Mouse (Mus musculus) lung, embryonic 14.5 days (tissue): ENCODE results near the gene Rims1. TPM values are rescaled to one million over a fixed set of nuclear protein-coding genes. Genes with fewer than 3 reads are reported as not detected.

Experiments
- ATAC-seq: fragments of 200-750 bp; cut with Nextera tagmentation; 2 replicates; pipeline ENCODE4 v1.8.0; 2017; ENCODE audit warnings: mild to moderate bottlenecking, moderate TSS enrichment, moderate library complexity; ENCODE audit not compliant: insufficient read depth
- DNase-seq: peaks from one replicate; pipeline ENCODE4 v3.0.0-alpha.2; 2015
- H3K27ac ChIP-seq: fragments of 300-500 bp; sonication (generic); 2 replicates; pipeline ENCODE4 v1.5.1; 2014; ENCODE audit warnings: low read depth, mild to moderate bottlenecking, moderate library complexity
- H3K27me3 ChIP-seq: fragments of 300-500 bp; sonication (generic); 2 replicates; pipeline ENCODE4 v1.6.1; 2014; ENCODE audit warnings: low read length, control low read depth; ENCODE audit not compliant: insufficient read depth
- H3K36me3 ChIP-seq: fragments of 300-500 bp; sonication (generic); 2 replicates; pipeline ENCODE4 v1.6.1; 2014; ENCODE audit warnings: control low read depth; ENCODE audit not compliant: insufficient read depth
- H3K4me1 ChIP-seq: fragments of 300-500 bp; sonication (generic); 2 replicates; pipeline ENCODE4 v1.6.1; 2014; ENCODE audit warnings: antibody characterized with exemption, control low read depth; ENCODE audit not compliant: insufficient read depth
- H3K4me2 ChIP-seq: fragments of 300-500 bp; sonication (generic); 2 replicates; pipeline ENCODE4 v1.6.1; 2014; ENCODE audit warnings: mild to moderate bottlenecking
- H3K4me3 ChIP-seq: fragments of 300-500 bp; sonication (generic); 2 replicates; pipeline ENCODE4 v1.5.1; 2014; ENCODE audit warnings: low read depth, low read length
- H3K9ac ChIP-seq: fragments of 300-500 bp; sonication (generic); 2 replicates; pipeline ENCODE4 v1.6.1; 2014
- H3K9me3 ChIP-seq: fragments of 300-500 bp; sonication (generic); 2 replicates; pipeline ENCODE4 v1.6.1; 2016; ENCODE audit warnings: low read depth, low read length, control low read depth
- CTCF ChIP-seq: IDR thresholded peaks from 2 replicates; pipeline ENCODE4 v1.5.1; 2016; ENCODE audit warnings: antibody characterized with exemption, low read depth
- WGBS: fragments of 180-500 bp; shearing (Covaris S2); extraction: QIAGEN DNeasy Blood & Tissue Kit; methylation state at CpG from one replicate; pipeline ENCODE4 v1.1.7; 2014; 5-methylcytosine and 5-hydroxymethylcytosine counted together
- polyA plus RNA-seq: library from polyadenylated mRNA; unstranded; fragments of >200 nt; fragmentation: Nextera tagmentation; extraction: Ambion mirVana; gene quantifications from 2 replicates; pipeline ENCODE4 v1.2.1, GENCODE M21; 2014

Rims1 gene
- polyA plus RNA-seq, 1 experiment from 2014 or later: 3.3 TPM

GRCm38 (mm10) chr1:22377062-22377461 lies 428.7 kb downstream of the Rims1 start:
- H3K9ac ChIP-seq: no peak overlapping the region
- H3K9me3 ChIP-seq: no peaks in the 10 kb centered on the region
- no peak overlapping the region for H3K4me2 ChIP-seq
- 58% methylated on average over 6 of the region's 6 CpGs for WGBS
- no peak overlapping the region for H3K27ac ChIP-seq
- H3K27me3 ChIP-seq: no peaks in the 10 kb centered on the region
- no peak for DNase-seq
- ATAC-seq: no peak
- no peaks in the 10 kb centered on the region for H3K4me1 ChIP-seq
- no peaks in the 10 kb centered on the region for H3K36me3 ChIP-seq
- H3K4me3 ChIP-seq: no peak overlapping the region
- TF ChIP-seq CTCF: no peak

DNA sequence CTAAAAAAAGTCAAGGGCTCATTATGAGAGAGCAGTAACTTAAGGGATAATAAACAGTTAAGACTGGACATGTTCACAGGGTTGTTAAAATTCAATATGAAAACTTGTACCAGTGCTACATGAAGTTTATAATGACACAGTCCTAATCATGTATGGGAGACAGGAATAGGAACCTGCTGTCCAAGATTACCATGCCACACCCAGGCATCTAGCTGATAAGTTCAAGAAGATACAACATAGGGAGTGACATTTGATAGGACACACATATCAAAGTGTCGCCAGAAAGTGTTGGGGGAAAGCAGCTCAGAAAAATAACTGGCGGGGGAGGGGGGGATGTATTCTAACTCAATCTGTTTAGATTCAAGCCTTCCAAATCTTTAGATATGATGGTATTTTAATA lies 449.6 kb downstream of the Rims1 start:
- no peaks in the 10 kb centered on the region for H3K27me3 ChIP-seq
- H3K36me3 ChIP-seq: no peaks in the 10 kb centered on the region
- H3K4me2 ChIP-seq: no peak overlapping the region
- H3K9me3 ChIP-seq: no peaks in the 10 kb centered on the region
- ATAC-seq (no peak), DNase-seq (no peak)
- 64% methylated on average over 2 of the region's 2 CpGs for WGBS
- no peaks in the 10 kb centered on the region for H3K4me1 ChIP-seq
- no peak overlapping the region for H3K27ac ChIP-seq
- TF ChIP-seq CTCF: no peak
- no peak overlapping the region for H3K9ac ChIP-seq
- no peak overlapping the region for H3K4me3 ChIP-seq

DNA sequence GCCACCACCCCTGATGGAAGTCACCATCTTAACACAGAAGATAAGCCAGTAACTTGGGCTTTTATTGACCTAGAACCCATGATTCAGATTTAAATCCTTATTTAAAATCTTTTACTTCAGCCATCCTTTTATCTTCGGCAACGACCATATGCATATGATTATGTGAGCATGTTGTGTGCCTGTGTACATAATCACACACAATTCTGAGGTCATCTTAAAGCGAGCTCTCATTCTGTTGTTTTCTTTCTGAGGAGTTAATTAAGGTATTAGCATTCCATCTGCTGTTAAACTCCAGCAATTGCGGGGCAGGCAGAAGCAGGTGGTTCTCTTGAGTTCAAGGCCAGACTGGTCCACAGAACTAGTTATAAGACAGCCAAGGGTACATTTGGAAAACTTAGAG lies 452.1 kb downstream of the Rims1 start:
- H3K9me3 ChIP-seq: no peaks in the 10 kb centered on the region
- H3K4me2 ChIP-seq: no peak overlapping the region
- no peak for TF ChIP-seq CTCF
- no peaks in the 10 kb centered on the region for H3K27me3 ChIP-seq
- DNase-seq (no peak), ATAC-seq (no peak)
- H3K4me3 ChIP-seq: no peak overlapping the region
- WGBS: 77% methylated on average over 4 of the region's 4 CpGs
- H3K27ac ChIP-seq: no peak overlapping the region
- H3K4me1 ChIP-seq: no peaks in the 10 kb centered on the region
- H3K9ac ChIP-seq: no peak overlapping the region
- H3K36me3 ChIP-seq: no peaks in the 10 kb centered on the region

GRCm38 (mm10) chr1:22338914-22339313 lies 466.9 kb downstream of the Rims1 start:
- Histone ChIP-seq H3K4me2 (no peak overlapping the region), H3K4me3 (no peak overlapping the region), H3K27ac (no peak overlapping the region), H3K4me1 (no peaks in the 10 kb centered on the region), H3K36me3 (no peaks in the 10 kb centered on the region), H3K27me3 (no peaks in the 10 kb centered on the region), H3K9me3 (no peaks in the 10 kb centered on the region), H3K9ac (no peak overlapping the region)
- WGBS: 59% methylated on average over 9 of the region's 9 CpGs
- DNase-seq: peak; percentile 25
- ATAC-seq: no peak
- no peak for TF ChIP-seq CTCF

DNA sequence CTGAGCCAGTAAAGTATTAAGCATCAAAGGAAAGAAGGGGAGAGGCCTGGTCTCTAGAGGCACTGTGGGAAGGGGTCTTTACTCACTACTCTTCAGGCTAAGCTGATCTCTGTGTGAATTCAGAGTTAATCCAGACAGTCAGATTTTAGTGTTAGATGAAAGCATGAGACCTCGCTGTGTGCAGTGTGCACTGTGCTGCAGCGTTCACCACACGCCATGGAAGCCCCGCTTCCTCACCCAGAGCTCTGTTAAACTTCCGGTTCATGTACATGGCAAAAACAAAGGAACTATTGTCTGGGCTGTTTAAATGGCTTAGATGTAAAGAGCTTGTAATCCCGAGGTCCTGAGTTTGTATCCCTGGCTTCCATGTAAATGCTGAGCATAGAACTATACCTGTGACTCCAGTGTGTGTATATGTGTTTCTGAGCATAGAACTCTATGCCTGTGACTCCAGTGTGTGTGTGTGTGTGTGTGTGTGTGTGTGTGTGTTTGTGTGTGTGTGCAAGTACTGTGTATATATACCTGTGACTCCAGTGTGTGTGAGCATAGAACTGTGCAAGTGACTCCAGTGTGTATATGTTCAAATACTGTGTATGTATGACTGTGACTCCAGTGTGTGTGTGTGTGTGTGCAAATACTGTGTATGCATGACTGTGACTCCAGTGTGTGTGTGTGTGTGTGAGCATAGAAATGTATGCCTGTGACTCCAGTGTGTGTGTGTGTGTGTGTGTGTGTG lies 484.7 kb downstream of the Rims1 start:
- no peak for DNase-seq

GRCm38 (mm10) chr1:22315537-22315936 lies 490.3 kb downstream of the Rims1 start:
- no peaks in the 10 kb centered on the region for H3K36me3 ChIP-seq
- no peaks in the 10 kb centered on the region for H3K27me3 ChIP-seq
- H3K4me1 ChIP-seq: no peaks in the 10 kb centered on the region
- DNase-seq (no peak), ATAC-seq (no peak)
- WGBS: 29% methylated on average over 2 of the region's 2 CpGs
- no peak overlapping the region for H3K9ac ChIP-seq
- H3K27ac ChIP-seq: no peak overlapping the region
- no peak for TF ChIP-seq CTCF
- H3K4me3 ChIP-seq: no peak overlapping the region
- H3K9me3 ChIP-seq: no peaks in the 10 kb centered on the region
- H3K4me2 ChIP-seq: no peak overlapping the region

More for the DNA sequence above, 484.7 kb downstream of the Rims1 start:
- H3K4me1 ChIP-seq: no peaks in the 10 kb centered on the region
- no peak for TF ChIP-seq CTCF
- no peak overlapping the region for H3K27ac ChIP-seq
- no peak overlapping the region for H3K4me2 ChIP-seq
- no peaks in the 10 kb centered on the region for H3K9me3 ChIP-seq
- no peaks in the 10 kb centered on the region for H3K27me3 ChIP-seq
- 61% methylated on average over 6 of the region's 6 CpGs for WGBS
- no peak for ATAC-seq
- no peak overlapping the region for H3K9ac ChIP-seq
- no peaks in the 10 kb centered on the region for H3K36me3 ChIP-seq
- no peak overlapping the region for H3K4me3 ChIP-seq

GRCm38 (mm10) chr1:22311471-22311870 lies 494.3 kb downstream of the Rims1 start:
- H3K9ac ChIP-seq: no peak overlapping the region
- H3K36me3 ChIP-seq: no peaks in the 10 kb centered on the region
- H3K4me3 ChIP-seq: no peak overlapping the region
- no peak overlapping the region for H3K27ac ChIP-seq
- no peaks in the 10 kb centered on the region for H3K27me3 ChIP-seq
- H3K4me1 ChIP-seq: no peaks in the 10 kb centered on the region
- no peak overlapping the region for H3K4me2 ChIP-seq
- 79% methylated on average over 7 of the region's 7 CpGs for WGBS
- ATAC-seq (no peak), DNase-seq (no peak)
- TF ChIP-seq CTCF: no peak
- no peaks in the 10 kb centered on the region for H3K9me3 ChIP-seq
